Comparison of ENCODE assay signal across 24 mouse cellular contexts in genomic region chr3:30887449-30887848, GRCm38 (mm10). TPM values are rescaled to one million over a fixed set of nuclear protein-coding genes. Genes with fewer than 3 reads are reported as not detected.
DNase-seq lines count a peak whose midpoint lies in the region; ATAC-seq and TF ChIP-seq lines count a peak whose summit lies in the region.
"Had no signal": no experiment of that assay in that cellular context is flagged by ENCODE, and none has a peak within 500 bp of the region (broad histone marks: within the 10 kb centered on the region; RNA-seq: fewer than 3 reads in every experiment).

No protein-coding gene starts in this region.

- no peak for TF ChIP-seq POLR2A in kidney, adult 2 months (IDR thresholded peaks at IDR 0.05; ENCODE audit: low read depth, low read length)

- H3K4me1 ChIP-seq in kidney, adult 2 months (ENCODE audit: control insufficient read depth, insufficient read depth, low read length), result no peaks in the 10 kb centered on the region
- H3K4me1 ChIP-seq in midbrain, postnatal 0 days (ENCODE audit: insufficient read depth, low read length), result no peaks in the 10 kb centered on the region
- 0 out of 2 replicates have a peak, but pooled peaks cover 4% of the 10 kb centered on the region for H3K4me1 ChIP-seq in midbrain, embryonic 11.5 days (ENCODE audit: control insufficient read depth, insufficient read depth, low read length)
- H3K4me1 ChIP-seq: embryonic facial prominence, embryonic 12.5 days; heart, embryonic 10.5 days; heart, embryonic 15.5 days had no signal

- H3K27ac ChIP-seq in gastrocnemius, adult 2 months, result no peak overlapping the region
- H3K27ac ChIP-seq in kidney, adult 2 months (ENCODE audit: insufficient read depth, low read depth, low read length), result no peak overlapping the region
- H3K27ac ChIP-seq in midbrain, postnatal 0 days (ENCODE audit: low read depth, low read length), result no peak overlapping the region
- no peak overlapping the region for H3K27ac ChIP-seq in midbrain, embryonic 11.5 days (ENCODE audit: low read depth, low read length)
- H3K27ac ChIP-seq: embryonic facial prominence, embryonic 12.5 days; forebrain, embryonic 12.5 days; heart, embryonic 10.5 days; heart, embryonic 15.5 days; hindbrain, embryonic 10.5 days; hindbrain, embryonic 14.5 days had no signal

- WGBS in kidney, adult 2 months, result 80% methylated on average over 3 of the region's 3 CpGs
- WGBS in midbrain, postnatal 0 days, result 91% methylated on average over 3 of the region's 3 CpGs
- WGBS in midbrain, embryonic 11.5 days, result 87% methylated on average over 3 of the region's 3 CpGs

- no peak overlapping the region for H3K9ac ChIP-seq in midbrain, postnatal 0 days (replicated peaks; ENCODE audit: low read length, poor library complexity, severe bottlenecking)
- no peak overlapping the region for H3K9ac ChIP-seq in midbrain, embryonic 11.5 days (ENCODE audit: low read length)
- H3K9ac ChIP-seq: embryonic facial prominence, embryonic 12.5 days; forebrain, embryonic 12.5 days; heart, embryonic 15.5 days; hindbrain, embryonic 14.5 days had no signal

- no peak overlapping the region for H3K4me3 ChIP-seq in gastrocnemius, adult 2 months
- H3K4me3 ChIP-seq in kidney, adult 2 months (ENCODE audit: insufficient read depth, low read depth, low read length), result no peak overlapping the region
- H3K4me3 ChIP-seq in midbrain, postnatal 0 days (ENCODE audit: low read depth, low read length), result no peak overlapping the region
- H3K4me3 ChIP-seq in midbrain, embryonic 11.5 days (ENCODE audit: low read depth, low read length), result no peak overlapping the region
- H3K4me3 ChIP-seq: embryonic facial prominence, embryonic 12.5 days; forebrain, embryonic 12.5 days; heart, embryonic 10.5 days; heart, embryonic 15.5 days; hindbrain, embryonic 10.5 days had no signal

- H3K27me3 ChIP-seq in kidney, adult 2 months (replicated peaks; ENCODE audit: control insufficient read depth, insufficient read depth, low read length), result no peaks in the 10 kb centered on the region
- H3K27me3 ChIP-seq in midbrain, postnatal 0 days (ENCODE audit: insufficient read depth, low read length), result no peaks in the 10 kb centered on the region
- H3K27me3 ChIP-seq in midbrain, embryonic 11.5 days (ENCODE audit: control insufficient read depth, insufficient read depth, low read length), result no peaks in the 10 kb centered on the region
- H3K27me3 ChIP-seq: embryonic facial prominence, embryonic 12.5 days; forebrain, embryonic 12.5 days; heart, embryonic 15.5 days had no signal

- no peaks in the 10 kb centered on the region; the same call in 1 of the 2 replicates for H3K36me3 ChIP-seq in kidney, adult 2 months (ENCODE audit: control insufficient read depth, insufficient read depth, low read length)
- H3K36me3 ChIP-seq in midbrain, postnatal 0 days (ENCODE audit: insufficient read depth, low read length), result no peaks in the 10 kb centered on the region
- H3K36me3 ChIP-seq in midbrain, embryonic 11.5 days (ENCODE audit: control insufficient read depth, insufficient read depth, low read length), result no peaks in the 10 kb centered on the region
- H3K36me3 ChIP-seq: embryonic facial prominence, embryonic 12.5 days; forebrain, embryonic 12.5 days; heart, embryonic 10.5 days; heart, embryonic 15.5 days; hindbrain, embryonic 10.5 days had no signal

- ATAC-seq in midbrain, postnatal 0 days (ENCODE audit: low FRiP score), result no peak
- no peak for ATAC-seq in midbrain, embryonic 11.5 days (ENCODE audit: low FRiP score)
- ATAC-seq: CD4-positive, CD25-positive, alpha-beta regulatory T cell, adult 4 months; forebrain, embryonic 16.5 days had no signal

- peak; percentile 17; the same call in 1 of the 2 replicates for TF ChIP-seq CTCF in gastrocnemius, adult 2 months (IDR thresholded peaks at IDR 0.05)
- peak; percentile 33 for TF ChIP-seq CTCF in kidney, adult 2 months (conservative IDR thresholded peaks at IDR 0.05; ENCODE audit: insufficient read depth, insufficient read length, low read depth, low read length)
- TF ChIP-seq CTCF in midbrain, postnatal 0 days (IDR thresholded peaks at IDR 0.05), result 0 out of 2 replicates have a peak, but pooled peaks have one; percentile 12

- intact Hi-C loops in gastrocnemius, adult 2 months (cut with DNase I), result no loop called here

- H3K9me3 ChIP-seq in midbrain, postnatal 0 days (ENCODE audit: low read length), result no peaks in the 10 kb centered on the region
- no peaks in the 10 kb centered on the region for H3K9me3 ChIP-seq in midbrain, embryonic 11.5 days (ENCODE audit: control insufficient read depth, low read length)
- H3K9me3 ChIP-seq: embryonic facial prominence, embryonic 12.5 days; forebrain, embryonic 12.5 days; heart, embryonic 15.5 days had no signal

- no peak for DNase-seq in gastrocnemius, adult 2 months
- DNase-seq in gastrocnemius, postnatal 10 days, result no peak
- no peak for DNase-seq in kidney, adult 2 months
- no peak for DNase-seq in kidney, postnatal 10 days
- no peak for DNase-seq in midbrain, postnatal 0 days (ENCODE audit: low spot score)
- no peak for DNase-seq in midbrain, embryonic 11.5 days (ENCODE audit: low spot score, missing footprints)
- no peak for DNase-seq in urinary bladder, postnatal 36 days (ENCODE audit: low spot score in 2 of 2)
- no peak for DNase-seq in natural killer cell, adult 2 months (ENCODE audit: low spot score in 2 of 2)
- DNase-seq: adrenal gland, adult 8-10 months; adrenal gland, postnatal 36 days; B cell, adult 2 months; cerebellum, adult 11 months; cerebellum, adult 8-10 months; cerebellum, postnatal 14 days; gastrocnemius, postnatal 25 days; heart, postnatal 14 days had no signal

- no peak overlapping the region for H3K4me2 ChIP-seq in midbrain, postnatal 0 days (ENCODE audit: low read depth, low read length, poor library complexity, severe bottlenecking)
- no peak overlapping the region for H3K4me2 ChIP-seq in midbrain, embryonic 11.5 days
- H3K4me2 ChIP-seq: embryonic facial prominence, embryonic 12.5 days; forebrain, embryonic 12.5 days; heart, embryonic 15.5 days; hindbrain, embryonic 14.5 days had no signal

RNA-seq across cellular contexts. Expression of gene Gpr160, which starts 31.7 kb away (rescaled TPM):
- under 1 TPM; 0.22 to 0.33 TPM for total RNA-seq in gastrocnemius, adult 2 months (2021)
- 1 to 10 TPM in 1 of 2 experiments, under 1 TPM in 1; 0.87 to 1.7 TPM for total RNA-seq in gastrocnemius, postnatal 10 days (2021)
- 38.3 and 40.1 TPM in 2 replicates for polyA plus RNA-seq in kidney, adult 2 months (2012; rRNA removed)
- 1.4 and 2.8 TPM in 2 replicates for total RNA-seq in midbrain, postnatal 0 days (2014; rRNA removed)
- polyA plus RNA-seq in midbrain, postnatal 0 days (2015; fragmentation: Nextera tagmentation; extraction: Ambion mirVana), result 1.9 and 2.2 TPM in 2 replicates
- 1.1 TPM in 2 replicates for polyA plus RNA-seq in midbrain, embryonic 11.5 days (2014; fragmentation: Nextera tagmentation; extraction: Ambion mirVana)
